Mouse (Mus musculus): ENCODE measurements around the gene Col24a1.

GRCm38 (mm10) chr3:145256647-145257046 is 35.6 kb upstream of the Col24a1 start:
- no peak for TF ChIP-seq CTCF (IDR thresholded peaks at IDR 0.05; ENCODE audit: low read depth, low read length)
- TF ChIP-seq POLR2A (IDR thresholded peaks at IDR 0.05; ENCODE audit: extremely low read depth, insufficient read depth, low read length) = no peak

All from liver, adult 2 months (tissue).